Mouse (Mus musculus): ENCODE measurements at regions not wholly inside any gene's neighbourhood (a gene's known extent, or its start where the extent isn't known, plus 50 kb on each side); places are given as distances from the start of the nearest gene placed in this dataset.

DNA sequence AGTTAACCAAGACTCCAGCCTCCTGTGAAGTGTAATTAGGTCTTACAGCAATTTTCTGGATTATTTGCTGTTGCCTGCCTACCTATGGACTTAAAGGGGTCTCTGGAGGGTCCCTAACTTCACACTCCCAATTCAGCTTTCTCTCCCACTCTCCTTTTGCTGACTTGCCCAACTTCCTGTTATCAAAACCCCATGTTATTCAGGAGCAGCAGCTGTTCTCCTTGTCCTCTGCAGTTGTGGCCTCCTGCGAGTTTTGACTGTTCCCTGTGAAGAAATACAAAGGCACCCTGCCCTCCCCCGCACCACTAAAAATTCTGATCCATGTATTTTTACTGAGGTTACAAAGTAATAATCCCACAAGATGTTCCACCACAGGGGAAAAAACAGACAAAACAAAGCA lies 146.8 kb upstream of the Dcn start:
- ATAC-seq (replicated peaks; ENCODE audit: low read depth, poor library complexity, severe bottlenecking), result no peak

DNA sequence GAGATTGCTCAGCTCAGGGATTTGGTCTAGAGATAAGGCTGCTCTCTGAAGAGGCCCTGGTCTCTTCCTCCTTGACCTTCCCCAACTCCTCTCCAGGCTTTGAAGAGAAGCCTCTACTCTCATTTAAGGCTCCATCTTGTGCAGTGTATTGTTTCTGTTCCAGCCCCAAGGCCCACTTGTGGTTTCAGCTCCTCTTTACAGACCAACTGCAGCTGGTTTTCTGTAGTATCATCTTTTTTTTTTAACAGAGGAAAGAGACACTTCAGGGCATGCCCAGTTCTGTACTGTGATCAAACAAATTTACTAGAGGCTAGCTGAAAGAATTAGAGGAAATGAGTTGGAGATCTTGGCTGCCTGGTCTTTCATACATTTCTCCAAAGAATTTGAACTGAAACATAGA lies 145.4 kb upstream of the Dcn start:
- no peak for ATAC-seq (replicated peaks; ENCODE audit: low read depth, poor library complexity, severe bottlenecking)

DNA sequence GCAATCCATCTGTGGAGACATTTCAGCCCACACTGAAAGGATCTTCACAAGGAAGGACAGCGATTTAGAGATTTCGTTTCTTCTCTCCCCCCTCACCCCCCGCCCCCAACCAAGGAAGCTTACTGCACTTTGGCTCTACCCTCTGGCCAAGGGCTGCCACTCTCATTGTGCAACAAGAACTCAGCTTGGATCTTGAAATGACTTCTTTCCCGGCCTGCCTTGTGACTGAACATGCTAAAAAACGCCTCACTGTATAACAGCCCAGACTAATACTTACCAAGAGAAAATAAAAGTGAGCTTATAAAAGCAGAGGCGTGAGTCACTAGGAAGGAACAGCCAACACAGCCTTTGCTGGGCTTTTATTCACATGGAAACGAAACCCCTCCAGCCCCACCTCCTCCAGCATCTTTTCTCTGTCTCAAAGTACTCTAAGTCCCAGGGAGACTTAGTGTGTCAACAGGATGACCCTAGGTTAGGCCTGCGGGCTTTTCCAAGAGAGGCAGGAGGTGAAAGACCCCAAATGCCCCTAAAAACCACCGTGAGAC lies 144.7 kb upstream of the Dcn start:
- ATAC-seq (replicated peaks; ENCODE audit: low read depth, poor library complexity, severe bottlenecking), result no peak

DNA sequence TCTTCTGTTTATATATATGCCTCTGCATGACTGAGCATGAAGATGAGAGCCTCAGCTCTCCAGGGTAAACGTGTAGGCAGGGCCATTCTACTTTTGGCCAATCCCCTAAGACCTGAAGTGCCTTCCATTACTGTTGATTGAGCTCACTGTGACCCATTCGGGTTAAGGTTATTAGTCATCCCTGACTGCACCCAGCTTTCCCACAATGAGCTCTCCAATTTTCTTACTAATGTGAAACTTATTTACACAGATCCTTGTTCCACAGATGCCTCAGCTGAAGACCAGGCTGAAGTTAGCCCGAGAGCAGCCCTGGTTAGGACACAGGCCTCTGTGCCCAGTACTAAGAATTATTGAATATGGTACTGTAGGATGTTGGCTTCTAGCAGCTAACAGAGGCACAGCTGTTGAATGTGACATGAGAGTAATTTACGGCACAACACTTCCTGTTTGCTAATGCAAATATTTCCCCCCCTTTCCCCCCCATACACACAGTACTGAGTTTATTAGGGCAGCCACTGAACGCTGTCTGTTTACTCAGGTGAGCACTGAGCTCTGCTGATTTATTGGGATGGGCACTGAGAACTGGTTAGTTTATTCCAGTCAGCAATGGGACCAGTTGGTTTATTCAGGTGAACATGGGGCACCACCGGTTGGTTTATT lies 141.2 kb upstream of the Dcn start:
- no peak for ATAC-seq (replicated peaks; ENCODE audit: low read depth, poor library complexity, severe bottlenecking)

DNA sequence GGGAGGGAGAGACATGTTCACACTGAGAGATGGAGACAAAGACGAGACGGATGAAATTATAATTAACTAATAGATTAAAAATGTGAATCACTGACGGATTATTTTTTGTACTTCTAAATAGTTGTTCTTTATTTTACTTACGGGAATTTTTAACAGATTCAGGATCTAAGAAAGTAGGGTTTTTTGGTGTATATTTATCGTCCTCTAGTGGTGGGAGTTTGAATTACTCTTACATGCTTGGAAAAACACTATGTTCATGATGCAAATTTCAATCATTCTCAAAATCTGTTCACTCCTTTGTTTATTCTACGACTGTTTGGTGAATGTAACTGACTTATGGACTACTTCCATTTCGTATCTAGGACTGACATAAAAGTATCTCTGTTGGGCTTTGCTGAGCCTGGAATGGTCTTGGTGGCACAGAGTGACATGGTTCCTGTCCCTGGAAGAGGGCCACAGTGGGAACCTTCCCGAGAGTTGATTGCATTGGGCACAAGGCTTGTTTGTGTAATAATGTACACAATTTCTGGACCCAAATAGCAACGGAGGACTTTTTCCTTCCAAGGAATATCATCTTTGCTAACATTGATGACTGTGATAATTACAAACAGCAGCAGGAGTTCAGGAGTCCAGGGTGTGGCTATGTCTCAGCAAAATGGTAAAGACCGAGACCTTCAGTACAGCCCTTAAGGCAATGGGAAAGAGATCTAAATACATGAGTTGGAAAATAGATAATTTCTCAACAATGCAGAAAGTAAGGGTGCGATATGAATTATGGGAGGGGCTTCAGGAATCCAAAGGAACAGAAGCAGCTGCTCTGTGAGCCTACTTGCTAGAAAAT lies 139.3 kb upstream of the Dcn start:
- ATAC-seq (replicated peaks; ENCODE audit: low read depth, poor library complexity, severe bottlenecking), result peak; percentile 65

DNA sequence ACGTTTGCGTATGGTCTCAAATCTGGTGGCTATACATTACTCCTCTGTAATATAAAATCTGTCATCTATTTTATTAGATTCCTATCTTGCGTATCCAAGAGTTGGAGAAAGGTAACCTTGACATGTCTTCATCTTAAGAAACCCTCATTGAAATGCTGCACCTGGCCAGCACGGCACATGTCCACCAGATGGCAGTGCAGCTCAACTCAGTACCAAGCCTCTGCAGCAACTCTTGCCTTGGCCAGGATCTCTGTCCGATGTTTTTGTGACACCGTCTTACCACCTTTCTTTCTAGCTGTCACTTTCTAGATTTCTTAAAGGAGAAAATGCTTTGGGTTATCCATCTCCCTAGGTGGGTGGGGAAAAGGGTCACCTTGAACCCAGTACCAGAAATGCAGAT lies 134.1 kb upstream of the Dcn start:
- peak; percentile 99 for ATAC-seq (replicated peaks; ENCODE audit: low read depth, poor library complexity, severe bottlenecking)

DNA sequence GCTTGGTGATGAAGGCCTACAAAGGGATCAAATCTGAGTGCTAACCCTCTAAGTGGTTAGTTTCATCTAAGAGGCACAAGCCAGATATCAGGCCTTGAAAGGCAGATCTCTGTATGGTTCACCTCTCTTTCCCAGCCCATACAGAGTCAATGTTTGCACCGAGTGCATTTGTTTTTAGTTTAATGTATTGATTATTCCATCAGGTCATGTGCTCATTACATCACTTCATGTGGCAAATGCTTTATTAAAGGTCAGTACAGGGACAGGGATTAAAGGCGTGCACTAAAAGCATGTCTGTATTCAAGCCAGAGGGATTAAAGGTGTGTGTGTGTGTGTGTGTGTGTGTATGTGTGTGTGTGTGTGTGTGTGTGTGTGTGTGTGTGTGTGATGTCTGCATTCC lies 132.5 kb upstream of the Dcn start:
- ATAC-seq (replicated peaks; ENCODE audit: low read depth, poor library complexity, severe bottlenecking), result no peak

DNA sequence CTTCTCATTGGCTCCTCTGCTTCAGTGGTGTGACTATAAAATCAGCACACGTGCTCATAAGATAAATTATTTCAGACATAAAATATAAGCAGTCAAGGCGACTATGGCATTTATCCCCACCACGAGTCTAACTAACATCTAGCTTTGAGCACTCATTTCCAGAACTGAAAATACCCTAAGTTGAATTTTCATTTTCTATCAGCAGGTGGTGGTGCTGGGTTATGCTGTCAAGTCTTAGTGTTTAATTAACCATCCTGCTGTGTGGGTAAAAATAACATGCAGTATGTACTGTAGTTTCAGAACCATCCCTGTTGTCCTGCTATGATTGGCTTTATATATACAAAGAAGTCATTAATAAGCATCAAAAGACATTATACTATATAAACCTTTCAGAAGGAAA lies 110.8 kb upstream of the Dcn start:
- no peak for ATAC-seq (replicated peaks; ENCODE audit: low read depth, poor library complexity, severe bottlenecking)

DNA sequence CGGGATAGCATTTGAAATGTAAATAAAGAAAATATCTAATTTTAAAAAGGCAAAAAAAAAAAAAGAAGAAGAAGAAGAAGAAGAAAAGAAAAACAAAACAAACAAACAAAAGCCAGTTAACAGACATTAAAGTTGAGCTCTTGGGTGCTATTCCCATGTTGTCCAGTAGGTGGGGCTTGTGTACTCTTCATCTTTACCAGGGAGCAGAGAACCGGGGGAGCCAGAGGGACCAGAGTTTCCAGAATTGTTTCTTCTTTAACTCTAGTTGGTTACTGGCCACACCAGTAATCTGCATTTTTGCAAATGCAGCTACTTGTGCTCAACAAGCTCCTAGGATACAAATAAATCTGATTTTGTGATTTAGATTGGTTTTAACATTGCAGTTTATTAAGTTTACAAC lies 103.6 kb upstream of the Dcn start:
- ATAC-seq (replicated peaks; ENCODE audit: low read depth, poor library complexity, severe bottlenecking), result peak; percentile 93

DNA sequence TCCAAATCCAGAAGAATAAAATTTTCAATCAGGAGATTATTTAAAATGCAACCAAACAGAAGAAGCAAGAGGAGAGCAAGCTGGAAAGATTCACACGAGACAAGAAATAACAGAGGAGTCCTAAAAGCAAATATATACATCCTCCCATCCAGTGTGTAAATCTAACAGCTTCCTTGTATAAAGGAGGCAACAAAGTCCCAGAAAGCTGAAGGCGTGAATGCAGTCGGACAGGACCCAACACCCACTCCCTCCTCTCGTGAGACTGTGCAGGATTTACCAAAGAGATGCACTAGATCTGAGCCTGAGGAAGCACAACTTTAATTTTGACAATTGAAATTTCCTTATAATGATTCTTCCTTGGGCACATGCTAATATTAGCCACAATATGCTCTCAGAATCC lies 103.0 kb upstream of the Dcn start:
- no peak for ATAC-seq (replicated peaks; ENCODE audit: low read depth, poor library complexity, severe bottlenecking)

DNA sequence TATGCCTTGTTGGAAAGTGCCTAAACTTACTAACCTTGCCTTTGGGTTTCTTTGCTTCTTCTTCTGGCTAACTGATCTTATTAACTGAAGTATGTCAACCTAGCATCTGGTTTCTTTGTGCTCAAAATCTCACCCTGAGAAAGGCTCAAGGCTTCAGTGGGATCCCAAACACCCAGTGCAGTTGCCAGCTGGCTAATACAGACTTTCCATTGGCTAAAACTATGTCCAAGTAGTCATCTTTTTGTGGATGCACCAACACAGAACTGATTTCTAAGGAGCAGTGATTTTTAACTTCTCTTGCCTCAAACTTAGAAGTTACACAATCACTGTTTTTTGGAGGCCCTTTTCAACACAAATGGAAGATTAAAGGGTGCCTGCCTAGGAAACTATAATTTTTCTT lies 97.8 kb upstream of the Dcn start:
- no peak for ATAC-seq (replicated peaks; ENCODE audit: low read depth, poor library complexity, severe bottlenecking)

DNA sequence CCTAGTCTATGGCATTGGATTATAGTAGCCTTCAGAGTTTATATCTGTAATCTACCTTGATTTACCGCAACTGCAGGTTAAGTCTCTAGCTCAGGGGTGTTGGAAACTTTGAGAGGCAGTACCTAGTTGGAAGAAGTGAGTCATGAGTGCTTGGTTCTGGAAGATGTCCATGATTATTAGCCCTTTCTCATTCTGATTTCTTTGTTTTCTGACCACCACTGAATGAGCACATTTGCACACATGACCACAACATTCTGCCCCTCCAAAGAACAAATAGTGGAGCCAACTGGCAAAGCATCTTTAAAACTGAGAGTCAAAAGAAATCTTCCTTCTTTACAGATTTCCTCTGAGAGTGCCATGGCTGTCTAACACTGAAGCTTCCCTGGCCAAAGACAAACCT lies 95.5 kb upstream of the Dcn start:
- ATAC-seq (replicated peaks; ENCODE audit: low read depth, poor library complexity, severe bottlenecking), result no peak

DNA sequence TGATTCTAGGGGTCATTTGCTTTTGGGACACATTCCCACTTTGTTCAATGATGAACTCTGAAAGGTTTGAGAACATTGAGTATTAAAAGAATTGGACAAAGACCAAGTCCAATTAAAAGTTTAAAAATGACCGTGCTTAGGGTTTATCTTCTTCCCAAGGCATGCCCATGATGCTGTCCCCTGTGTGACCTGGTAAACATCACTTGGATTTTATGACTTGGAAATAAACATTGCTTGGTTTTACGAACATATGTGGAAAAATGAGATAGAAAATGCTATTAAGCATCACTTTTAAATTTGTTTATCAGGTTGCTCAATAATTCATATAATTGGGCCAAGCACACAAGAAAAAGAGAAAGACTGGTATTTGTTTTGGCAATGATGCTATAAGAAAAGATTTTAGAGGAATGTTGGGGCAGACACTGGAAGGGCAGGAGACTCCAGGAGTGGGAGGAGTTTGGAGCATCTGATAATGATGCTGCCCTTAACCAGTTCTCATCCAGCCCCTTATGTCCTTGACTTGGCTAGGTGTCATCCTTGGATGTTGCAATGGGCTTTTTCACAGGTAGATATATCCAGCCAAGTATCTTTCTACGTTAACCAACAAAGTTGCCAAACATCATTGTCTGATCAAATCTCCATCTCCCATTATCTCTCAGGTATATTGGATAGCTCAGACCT lies 92.1 kb upstream of the Dcn start:
- ATAC-seq (replicated peaks; ENCODE audit: low read depth, poor library complexity, severe bottlenecking), result no peak

DNA sequence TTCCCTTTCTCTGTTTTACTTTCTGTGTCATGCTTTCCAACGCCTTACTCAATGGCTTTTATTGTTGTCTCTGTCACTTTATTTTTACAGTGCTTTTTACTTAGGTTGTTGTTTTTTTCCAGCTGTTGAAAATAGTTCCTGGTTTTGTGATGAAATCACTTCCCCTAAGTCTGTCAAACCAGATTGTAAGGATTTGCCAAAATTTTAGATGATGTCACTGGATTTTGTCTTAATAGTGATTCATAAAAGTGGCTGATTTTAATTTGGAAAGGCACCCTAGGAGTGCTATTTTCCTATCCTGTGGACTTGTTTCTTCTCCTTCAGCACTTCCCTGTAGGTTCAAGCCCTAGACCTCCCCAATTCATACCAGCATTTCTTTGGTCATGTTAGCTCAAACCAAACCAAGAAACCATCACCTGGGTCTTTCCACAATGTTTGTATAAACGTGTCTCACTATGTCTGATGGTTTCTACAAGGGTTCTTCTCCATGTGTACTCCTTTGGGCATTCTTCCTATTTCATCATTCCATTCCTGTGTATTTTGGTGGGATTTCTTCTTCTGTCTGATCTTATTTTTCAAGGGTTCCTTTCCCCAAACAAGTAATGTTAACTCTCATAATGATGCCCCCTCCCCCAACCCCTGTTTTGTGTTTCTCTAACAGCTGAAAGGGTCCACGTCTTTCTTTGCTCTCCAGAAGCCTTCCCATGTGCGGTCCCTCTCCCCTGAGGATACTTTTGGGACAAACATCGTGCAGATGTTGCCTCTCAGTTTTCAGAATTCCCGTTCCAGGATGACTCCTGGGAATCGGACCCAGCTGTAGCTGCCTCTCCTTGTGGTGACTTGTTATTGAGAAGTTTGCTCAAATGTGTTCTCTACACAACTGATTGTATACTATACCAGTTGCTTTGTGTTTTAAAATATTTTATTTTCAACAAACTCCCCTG lies 89.5 kb upstream of the Dcn start:
- no peak for ATAC-seq (replicated peaks; ENCODE audit: low read depth, poor library complexity, severe bottlenecking)

DNA sequence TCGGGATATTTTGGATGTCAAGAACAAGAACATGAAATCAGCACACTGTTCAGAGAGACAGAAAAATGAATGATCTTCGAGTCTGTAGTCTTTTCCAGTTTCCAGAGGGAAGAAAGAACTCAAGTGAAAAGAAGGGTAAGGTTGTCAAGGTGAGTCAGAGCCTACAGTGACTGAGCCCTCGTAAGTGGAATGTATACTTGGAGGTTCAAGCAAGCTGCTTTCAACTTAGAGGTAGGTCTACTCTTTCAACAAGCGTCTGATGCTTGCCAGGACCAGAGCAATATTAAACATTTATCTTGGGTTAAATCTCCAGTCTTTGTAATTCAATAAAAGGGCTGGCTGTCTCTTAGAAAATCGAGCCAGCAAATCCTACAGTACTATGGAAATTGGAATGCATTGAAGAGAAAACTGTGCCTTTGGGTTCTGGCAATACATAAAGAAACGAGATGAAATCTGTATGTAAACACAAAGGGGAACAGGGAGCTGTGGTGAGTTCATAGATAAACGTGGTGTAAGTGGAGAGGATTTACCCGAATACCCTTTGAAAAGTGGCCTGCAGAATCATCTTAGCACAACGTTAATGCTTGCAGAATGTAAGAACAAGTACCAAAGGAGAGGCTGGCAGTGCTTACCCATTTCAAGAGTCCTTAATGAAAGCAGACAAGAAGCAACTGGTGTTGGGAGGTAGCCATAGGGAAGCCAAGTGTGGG lies 82.2 kb upstream of the Dcn start:
- ATAC-seq (replicated peaks; ENCODE audit: low read depth, poor library complexity, severe bottlenecking), result no peak

DNA sequence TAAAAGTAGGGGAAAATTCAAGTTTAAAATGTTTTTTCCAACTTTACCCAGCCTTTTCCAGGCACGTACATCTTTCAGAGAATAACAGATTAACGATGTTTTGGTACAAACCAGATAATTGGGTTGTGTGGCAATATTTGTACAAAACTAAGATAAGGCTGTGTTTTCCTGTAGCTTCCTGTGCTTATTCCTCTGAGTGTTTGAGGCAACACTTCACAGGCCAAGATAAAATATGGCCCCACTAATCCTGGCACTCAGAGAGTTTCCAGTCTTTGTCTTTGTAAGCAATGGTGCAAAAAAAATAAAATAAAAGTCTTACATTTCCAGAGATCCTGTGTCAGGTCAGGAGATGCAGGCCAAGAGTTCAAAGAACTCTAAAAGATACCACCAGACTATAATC lies 81.5 kb upstream of the Dcn start:
- ATAC-seq (replicated peaks; ENCODE audit: low read depth, poor library complexity, severe bottlenecking), result no peak

DNA sequence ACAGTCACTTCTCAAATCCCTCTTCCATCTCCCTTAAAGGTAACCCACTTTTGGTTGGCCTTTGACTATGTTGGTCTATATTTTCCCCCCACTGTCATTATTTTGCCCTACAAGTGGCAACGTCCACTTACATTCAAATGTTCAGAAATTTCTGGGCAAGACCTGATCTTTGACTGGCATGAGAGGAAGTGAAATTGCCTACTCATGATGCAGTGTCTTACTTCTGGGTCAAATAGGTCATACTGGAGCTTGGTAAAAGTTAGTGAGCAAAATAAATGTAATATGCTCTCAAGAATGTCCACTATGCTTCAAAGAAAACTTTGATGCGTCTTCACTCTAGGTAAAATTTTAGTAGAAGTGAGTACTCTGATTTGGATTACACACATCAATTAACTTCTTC lies 76.9 kb upstream of the Dcn start:
- peak; percentile 56; the same call in 1 of the 2 replicates for ATAC-seq (replicated peaks; ENCODE audit: low read depth, poor library complexity, severe bottlenecking)

DNA sequence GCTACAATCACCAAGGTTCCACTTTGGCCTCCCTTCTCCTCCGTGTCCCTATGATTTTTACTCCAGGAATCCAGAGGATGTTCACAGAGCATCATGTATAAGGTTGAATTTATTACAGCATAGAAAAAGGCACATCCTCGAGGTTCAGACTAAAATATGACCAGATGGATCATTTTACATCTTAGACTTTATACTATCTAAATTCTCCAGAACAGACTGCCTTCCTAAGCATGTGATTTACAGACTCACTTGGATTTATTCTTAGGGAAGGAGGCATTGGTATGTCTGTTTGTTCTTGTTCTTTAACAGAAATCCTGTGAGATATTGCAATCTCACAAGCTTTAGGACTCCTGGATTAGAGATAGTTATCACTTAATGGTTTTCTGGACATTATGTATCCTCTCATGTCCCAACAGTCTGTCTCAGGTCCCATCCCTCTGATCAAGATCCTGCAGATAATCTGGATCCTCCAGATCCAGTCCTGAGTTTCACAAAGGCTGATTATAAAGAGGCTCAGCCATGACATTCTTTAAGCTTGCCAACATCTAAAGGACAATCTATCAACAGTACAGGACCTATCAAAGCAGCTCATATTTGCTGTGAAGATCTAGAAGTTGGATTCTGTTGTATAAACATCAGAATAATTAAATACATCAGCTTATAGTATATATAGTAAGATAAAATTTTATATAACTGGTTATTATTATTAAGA lies 75.2 kb upstream of the Dcn start:
- no peak for ATAC-seq (replicated peaks; ENCODE audit: low read depth, poor library complexity, severe bottlenecking)

DNA sequence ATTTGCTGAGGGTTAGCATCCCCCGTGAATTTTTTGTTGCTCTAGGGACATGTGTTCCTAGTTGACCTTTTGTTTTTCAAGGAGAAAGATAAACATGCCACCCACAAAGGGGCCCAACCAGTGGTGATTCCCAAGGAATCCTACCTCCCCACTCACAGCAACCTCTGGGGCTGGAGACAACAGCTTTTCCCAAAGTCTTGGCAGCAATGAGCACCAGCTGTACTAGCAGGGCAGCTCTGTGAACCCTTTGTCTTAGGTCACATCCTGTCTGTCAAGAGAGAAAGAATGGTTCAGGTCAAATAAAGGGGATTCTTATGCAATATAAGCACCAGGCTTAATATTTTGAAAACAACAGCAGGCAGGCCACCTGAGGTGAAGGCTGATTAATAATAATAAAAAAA lies 70.2 kb upstream of the Dcn start:
- ATAC-seq (replicated peaks; ENCODE audit: low read depth, poor library complexity, severe bottlenecking), result no peak
